Mouse (Mus musculus) R1 (cell line): ENCODE measurements around the gene Xrcc6.

Source experiments
- DNase-seq: peaks from one replicate; pipeline ENCODE4 v3.0.0-alpha.2; 2018; ENCODE audit warnings: low read depth, low spot score

Gene Xrcc6

GRCm38 (mm10) chr15:82081161-82081560 lies 93.5 kb downstream of the Xrcc6 start:
- DNase-seq = no peak

GRCm38 (mm10) chr15:82085606-82086005 lies 98.0 kb downstream of the Xrcc6 start:
- no peak for DNase-seq

- no peak for DNase-seq
These were observed 98.5 kb downstream of the Xrcc6 start for GRCm38 (mm10) chr15:82086131-82086530.

- DNase-seq = peak; percentile 62
These were observed 99.6 kb downstream of the Xrcc6 start for GRCm38 (mm10) chr15:82087266-82087665.
